Mouse (Mus musculus) forebrain, postnatal 0 days (tissue): Measurements from ENCODE around the gene Kl. TPM values are rescaled to one million over a fixed set of nuclear protein-coding genes. Genes with fewer than 3 reads are reported as not detected.

Source experiments
- ATAC-seq: fragments of 200-750 bp; cut with Nextera tagmentation; 2 replicates; pipeline ENCODE4 v1.8.0; 2017; ENCODE audit warnings: mild to moderate bottlenecking, moderate library complexity
- DNase-seq: peaks from one replicate; pipeline ENCODE4 v3.0.0-alpha.2; 2015
- H3K27ac ChIP-seq: fragments of 300-500 bp; sonication (generic); 2 replicates; pipeline ENCODE4 v1.5.1; 2014; ENCODE audit warnings: low read depth, mild to moderate bottlenecking, antibody characterized with exemption, low read length, moderate library complexity, mixed read lengths
- H3K27me3 ChIP-seq: fragments of 300-500 bp; sonication (generic); 2 replicates; pipeline ENCODE4 v1.6.1; 2014; ENCODE audit warnings: mild to moderate bottlenecking, low read length, mixed read lengths; ENCODE audit not compliant: insufficient read depth
- H3K36me3 ChIP-seq: fragments of 300-500 bp; sonication (generic); 2 replicates; pipeline ENCODE4 v1.6.1; 2014; ENCODE audit warnings: mild to moderate bottlenecking, moderate library complexity; ENCODE audit not compliant: insufficient read depth
- H3K4me1 ChIP-seq: fragments of 300-500 bp; sonication (generic); 2 replicates; pipeline ENCODE4 v1.6.1; 2014; ENCODE audit warnings: antibody characterized with exemption; ENCODE audit not compliant: insufficient read depth
- H3K4me2 ChIP-seq: fragments of 300-500 bp; sonication (generic); 2 replicates; pipeline ENCODE4 v1.6.1; 2014; ENCODE audit warnings: low read depth, mild to moderate bottlenecking, moderate library complexity
- H3K4me3 ChIP-seq: fragments of 300-500 bp; sonication (generic); 2 replicates; pipeline ENCODE4 v1.5.1; 2014; ENCODE audit warnings: low read depth, low read length, mixed read lengths
- H3K9ac ChIP-seq: fragments of 300-500 bp; sonication (generic); 2 replicates; pipeline ENCODE4 v1.6.1; 2014; ENCODE audit warnings: mild to moderate bottlenecking
- H3K9me3 ChIP-seq: fragments of 300-500 bp; sonication (generic); 2 replicates; pipeline ENCODE4 v1.6.1; 2016; ENCODE audit warnings: low read length
- CTCF ChIP-seq: sonication (generic); IDR thresholded peaks from 2 replicates; pipeline ENCODE4 v1.5.1; 2016; ENCODE audit warnings: antibody characterized with exemption, control low read depth, low read depth
- WGBS: fragments of 180-500 bp; shearing (Covaris S2); extraction: QIAGEN DNeasy Blood & Tissue Kit; methylation state at CpG from one replicate; pipeline ENCODE4 v1.1.7; 2014; 5-methylcytosine and 5-hydroxymethylcytosine counted together
- polyA plus RNA-seq: library from polyadenylated mRNA; unstranded; fragments of >200 nt; fragmentation: Nextera tagmentation; extraction: Ambion mirVana; gene quantifications from 2 replicates; pipeline ENCODE4 v1.2.1, GENCODE M21; 2015
- total RNA-seq: library from RNA; depleted of rRNA; stranded (reverse); fragments of >200 nt; gene quantifications from 2 replicates; pipeline ENCODE4 v1.2.3, GENCODE M21; 2014

The Kl gene
- total and polyA plus RNA-seq, 2 experiments from 2014 or later = 0.61 to 1.5 TPM

DNA sequence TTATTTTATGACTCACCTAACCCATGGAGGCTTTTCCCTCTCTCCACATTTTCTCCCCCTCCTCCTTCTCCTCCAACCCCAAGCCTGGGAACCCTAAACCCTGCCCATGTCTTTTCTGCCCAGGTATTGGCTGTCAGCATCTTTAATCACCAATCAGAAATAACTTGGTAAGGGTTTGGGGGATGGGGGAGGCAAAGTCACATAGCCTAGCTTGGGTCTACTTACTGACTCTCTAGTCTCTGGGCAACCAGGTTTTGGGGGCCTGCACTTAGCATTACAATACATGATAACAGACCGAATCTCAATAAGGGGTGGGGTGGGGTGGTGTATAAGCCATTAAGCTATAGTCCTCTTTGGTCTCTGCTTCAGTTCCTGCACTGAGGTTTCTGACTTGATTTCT lies 10.3 kb downstream of the Kl start:
- H3K4me1 ChIP-seq = no peaks in the 10 kb centered on the region
- no peaks in the 10 kb centered on the region for H3K9me3 ChIP-seq
- H3K27ac ChIP-seq = no peak overlapping the region
- no peak overlapping the region for H3K9ac ChIP-seq
- no peak overlapping the region for H3K4me2 ChIP-seq
- H3K27me3 ChIP-seq = no peaks in the 10 kb centered on the region
- no peaks in the 10 kb centered on the region for H3K36me3 ChIP-seq
- no peak for TF ChIP-seq CTCF
- ATAC-seq = no peak
- DNase-seq = no peak
- WGBS = 72% methylated on average over 1 of the region's 1 CpGs
- no peak overlapping the region for H3K4me3 ChIP-seq

DNA sequence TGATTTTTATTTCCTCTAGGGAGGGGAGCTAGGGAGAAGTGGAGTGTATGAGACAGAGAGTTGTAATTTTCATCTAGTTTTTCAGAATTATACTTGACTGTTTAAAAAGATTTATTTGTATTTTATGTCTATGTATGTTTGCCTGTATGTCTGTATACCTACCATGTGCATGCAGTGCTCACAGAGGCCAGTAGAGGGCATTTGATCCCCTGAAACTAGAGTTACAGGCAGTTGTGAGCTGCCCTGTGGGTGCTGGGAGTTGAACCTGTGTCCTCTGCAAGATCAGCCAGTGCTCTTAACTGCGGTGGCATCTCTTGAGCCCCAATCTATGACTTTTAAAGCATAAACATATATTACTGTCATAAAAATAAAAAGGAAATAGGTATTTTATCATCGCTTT lies 15.5 kb downstream of the Kl start:
- no peak overlapping the region for H3K4me3 ChIP-seq
- no peak overlapping the region for H3K9ac ChIP-seq
- H3K27ac ChIP-seq = no peak overlapping the region
- no peak for TF ChIP-seq CTCF
- H3K27me3 ChIP-seq = no peaks in the 10 kb centered on the region
- no peaks in the 10 kb centered on the region for H3K4me1 ChIP-seq
- ATAC-seq (no peak), DNase-seq (no peak)
- WGBS = over 99% methylated on average over 2 of the region's 2 CpGs
- H3K36me3 ChIP-seq = no peaks in the 10 kb centered on the region
- H3K4me2 ChIP-seq = no peak overlapping the region
- no peaks in the 10 kb centered on the region for H3K9me3 ChIP-seq

DNA sequence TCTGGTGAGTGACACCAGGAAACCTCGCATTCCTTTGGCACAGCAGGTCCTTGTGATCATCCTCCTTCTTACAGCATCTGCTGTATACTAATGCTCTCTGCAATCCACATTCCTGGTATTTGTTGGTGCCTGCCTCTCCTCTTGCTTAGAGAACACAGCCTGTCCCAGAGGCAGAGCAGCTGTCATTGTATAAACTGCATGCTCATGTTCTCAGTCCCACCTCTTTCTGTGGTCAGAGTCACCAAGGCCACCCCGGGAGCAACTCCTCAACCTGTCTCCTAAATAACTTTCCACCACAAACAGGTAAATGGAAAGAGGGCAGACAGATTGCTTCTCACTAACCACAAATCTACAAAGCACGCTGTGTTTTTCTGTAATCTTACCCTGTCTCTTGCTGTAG lies 18.1 kb downstream of the Kl start:
- Histone ChIP-seq H3K4me2 (no peak overlapping the region), H3K9me3 (no peaks in the 10 kb centered on the region), H3K9ac (no peak overlapping the region), H3K4me3 (no peak overlapping the region), H3K36me3 (no peaks in the 10 kb centered on the region), H3K27ac (no peak overlapping the region), H3K4me1 (no peaks in the 10 kb centered on the region), H3K27me3 (no peaks in the 10 kb centered on the region)
- 80% methylated on average over 3 of the region's 3 CpGs for WGBS
- no peak for TF ChIP-seq CTCF
- DNase-seq = no peak
- no peak for ATAC-seq

DNA sequence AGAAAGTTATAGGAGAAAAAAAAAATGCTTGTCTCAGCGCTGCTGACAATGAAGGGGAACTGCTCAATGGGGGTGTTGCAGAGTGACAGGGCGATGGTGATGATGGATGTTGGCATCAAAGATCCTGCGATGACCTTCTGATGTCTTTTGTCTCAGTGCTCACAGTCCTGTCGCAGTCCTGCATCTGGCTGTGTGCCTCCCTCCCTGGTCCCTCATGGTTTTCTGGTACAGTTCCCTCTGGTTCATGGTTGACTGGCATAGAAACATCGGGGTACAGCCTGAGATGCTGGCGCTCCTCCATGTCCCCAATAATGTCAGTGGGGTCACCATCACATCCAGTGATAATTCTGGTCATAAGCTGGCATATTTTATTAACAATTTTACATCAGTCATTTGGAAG lies 18.7 kb downstream of the Kl start:
- DNase-seq (no peak), ATAC-seq (no peak)
- Histone ChIP-seq H3K4me2 (no peak overlapping the region), H3K27me3 (no peaks in the 10 kb centered on the region), H3K9ac (no peak overlapping the region), H3K4me3 (no peak overlapping the region), H3K36me3 (no peaks in the 10 kb centered on the region), H3K27ac (no peak overlapping the region), H3K4me1 (no peaks in the 10 kb centered on the region), H3K9me3 (no peaks in the 10 kb centered on the region)
- 83% methylated on average over 6 of the region's 6 CpGs for WGBS
- no peak for TF ChIP-seq CTCF

DNA sequence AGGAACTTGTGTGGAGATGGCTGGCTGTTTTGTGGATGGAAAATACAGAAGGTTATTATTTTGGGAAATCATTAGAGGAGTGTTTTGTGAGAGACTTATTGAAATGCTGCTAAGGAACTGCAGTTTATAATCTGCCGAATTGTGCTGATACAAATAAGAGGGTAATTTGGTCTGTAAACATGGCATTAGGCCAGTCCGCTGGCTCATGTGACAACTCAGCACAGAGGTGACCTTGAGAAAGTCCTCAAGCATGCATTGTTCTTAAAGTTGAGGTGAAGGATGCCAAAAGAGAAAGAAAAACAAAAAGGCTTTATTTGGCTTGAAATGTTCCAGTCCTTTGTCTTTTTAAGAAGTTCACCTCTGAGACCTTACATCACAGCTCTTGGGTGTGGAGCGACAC lies 21.8 kb downstream of the Kl start:
- Histone ChIP-seq H3K4me3 (no peak overlapping the region), H3K36me3 (no peaks in the 10 kb centered on the region), H3K9ac (no peak overlapping the region), H3K4me2 (no peak overlapping the region), H3K27me3 (no peaks in the 10 kb centered on the region), H3K4me1 (no peaks in the 10 kb centered on the region), H3K9me3 (no peaks in the 10 kb centered on the region), H3K27ac (no peak overlapping the region)
- 49% methylated on average over 3 of the region's 3 CpGs for WGBS
- no peak for DNase-seq
- no peak for TF ChIP-seq CTCF
- no peak for ATAC-seq

DNA sequence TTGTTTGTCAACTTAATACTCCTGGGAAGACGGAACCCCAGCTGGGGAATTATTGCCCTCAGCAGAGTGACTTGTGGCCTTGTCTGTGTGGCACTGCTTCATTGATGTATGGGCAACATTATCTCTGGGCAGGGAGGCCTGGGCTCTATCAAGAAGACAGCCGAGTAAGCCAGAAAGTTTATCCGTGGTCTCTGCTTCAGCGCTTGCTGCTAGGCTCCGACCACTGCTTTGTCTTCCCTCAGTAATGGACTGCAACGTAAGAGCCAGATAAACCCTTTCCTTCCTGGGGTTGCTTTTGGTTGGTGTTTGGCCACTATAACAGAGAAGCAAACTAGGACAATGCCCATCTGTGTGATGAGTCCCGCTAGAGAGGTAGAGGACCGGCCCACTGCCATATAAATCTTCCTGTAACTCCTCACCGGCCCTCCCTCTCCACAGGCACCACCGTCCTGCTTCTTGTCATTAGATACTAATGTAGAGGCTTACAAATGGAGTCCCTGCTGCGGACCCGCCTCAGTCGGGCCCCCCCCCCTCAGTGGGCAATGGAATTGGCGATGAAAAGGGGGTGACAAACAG lies 25.1 kb downstream of the Kl start:
- no peak for TF ChIP-seq CTCF
- 83% methylated on average over 14 of the region's 14 CpGs for WGBS
- Histone ChIP-seq H3K36me3 (no peaks in the 10 kb centered on the region), H3K4me1 (no peaks in the 10 kb centered on the region), H3K27me3 (no peaks in the 10 kb centered on the region), H3K4me3 (no peak overlapping the region), H3K9ac (no peak overlapping the region), H3K4me2 (no peak overlapping the region), H3K9me3 (peaks cover 3% of the 10 kb centered on the region; the same call in 1 of the 2 replicates), H3K27ac (no peak overlapping the region)
- DNase-seq (no peak), ATAC-seq (no peak)

DNA sequence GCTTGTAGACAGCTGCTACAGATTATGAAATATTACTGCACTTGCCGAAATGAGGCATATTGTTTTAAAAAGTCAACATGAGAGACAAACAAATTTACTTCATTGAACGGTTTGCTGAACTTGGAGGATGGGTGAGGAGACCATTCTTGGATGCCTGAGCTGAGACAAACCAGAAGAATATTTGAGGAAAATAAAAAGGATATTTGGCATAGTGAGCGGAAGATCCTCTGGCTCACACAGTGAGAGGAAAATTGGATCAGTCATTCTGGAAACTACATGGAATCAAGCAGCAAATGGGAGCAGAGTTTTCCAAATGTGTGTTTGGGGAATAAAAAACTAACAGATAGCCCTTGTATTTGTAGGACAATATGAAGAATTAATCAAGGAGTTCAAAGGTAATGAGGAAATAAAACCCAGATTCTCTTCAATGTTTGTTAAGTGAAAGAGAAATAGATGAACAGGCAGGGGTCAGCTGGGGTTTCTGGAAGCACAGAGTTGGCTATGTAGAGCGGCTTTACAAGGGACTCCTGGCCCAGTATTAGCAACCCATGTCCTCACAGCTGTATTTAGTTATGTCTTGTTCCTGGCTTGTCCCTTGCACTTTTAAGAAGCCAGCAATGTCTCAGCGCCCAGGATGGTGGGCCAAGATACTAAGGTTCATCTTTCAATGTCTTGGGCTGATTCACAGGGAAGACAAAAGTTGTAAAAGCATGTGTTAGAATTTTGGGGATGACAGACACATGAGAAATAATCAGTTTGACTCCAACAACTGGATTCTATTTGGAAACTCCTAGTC lies 27.1 kb downstream of the Kl start:
- H3K4me1 ChIP-seq = no peaks in the 10 kb centered on the region
- no peaks in the 10 kb centered on the region for H3K36me3 ChIP-seq
- TF ChIP-seq CTCF = no peak
- DNase-seq = no peak
- H3K4me3 ChIP-seq = no peak overlapping the region
- 84% methylated on average over 5 of the region's 5 CpGs for WGBS
- H3K9ac ChIP-seq = no peak overlapping the region
- no peak for ATAC-seq
- peaks cover 3% of the 10 kb centered on the region; the same call in 1 of the 2 replicates for H3K9me3 ChIP-seq
- no peak overlapping the region for H3K27ac ChIP-seq
- H3K27me3 ChIP-seq = no peaks in the 10 kb centered on the region
- no peak overlapping the region for H3K4me2 ChIP-seq
